Mouse (Mus musculus): Measurements from ENCODE around the gene Prrc2b. TPM values are rescaled to one million over a fixed set of nuclear protein-coding genes. Genes with fewer than 3 reads are reported as not detected.

Prrc2b gene
- polyA plus RNA-seq, 1 experiment from 2014 or later = 36.1 TPM

Other genes with a start within 250 kb of the Prrc2b start
- 11.6 and 12.4 TPM in 2 replicates for gene Aif1l, start 200.9 kb upstream of the Prrc2b start, polyA plus RNA-seq (2015; fragmentation: Nextera tagmentation; extraction: Ambion mirVana)
- gene Nup214, start 176.6 kb upstream of the Prrc2b start, polyA plus RNA-seq (2015; fragmentation: Nextera tagmentation; extraction: Ambion mirVana) = 80.8 and 85.4 TPM in 2 replicates
- 1.8 and 2.0 TPM in 2 replicates for gene Fam78a, start 66.2 kb upstream of the Prrc2b start, polyA plus RNA-seq (2015; fragmentation: Nextera tagmentation; extraction: Ambion mirVana)
- gene Plpp7, start 55.6 kb upstream of the Prrc2b start, polyA plus RNA-seq (2015; fragmentation: Nextera tagmentation; extraction: Ambion mirVana) = 4.3 and 4.5 TPM in 2 replicates
- gene Pomt1, start 85.5 kb downstream of the Prrc2b start, polyA plus RNA-seq (2015; fragmentation: Nextera tagmentation; extraction: Ambion mirVana) = 26.0 and 26.8 TPM in 2 replicates
- 64.7 and 69.0 TPM in 2 replicates for gene Uck1, start 109.1 kb downstream of the Prrc2b start, polyA plus RNA-seq (2015; fragmentation: Nextera tagmentation; extraction: Ambion mirVana)
- gene Golga2, start 136.3 kb downstream of the Prrc2b start, polyA plus RNA-seq (2015; fragmentation: Nextera tagmentation; extraction: Ambion mirVana) = 19.7 and 20.5 TPM in 2 replicates
- 387 and 409 TPM in 2 replicates for gene Swi5, start 137.0 kb downstream of the Prrc2b start, polyA plus RNA-seq (2015; fragmentation: Nextera tagmentation; extraction: Ambion mirVana)
- gene Ciz1, start 201.2 kb downstream of the Prrc2b start, polyA plus RNA-seq (2015; fragmentation: Nextera tagmentation; extraction: Ambion mirVana) = 38.9 and 39.8 TPM in 2 replicates
- gene Dnm1, start 202.3 kb downstream of the Prrc2b start, polyA plus RNA-seq (2015; fragmentation: Nextera tagmentation; extraction: Ambion mirVana) = 12.2 and 16.4 TPM in 2 replicates
- gene 1110008P14Rik, start 230.9 kb downstream of the Prrc2b start, polyA plus RNA-seq (2015; fragmentation: Nextera tagmentation; extraction: Ambion mirVana) = 38.6 and 42.5 TPM in 2 replicates
- gene Lcn2, start 237.2 kb downstream of the Prrc2b start, polyA plus RNA-seq (2015; fragmentation: Nextera tagmentation; extraction: Ambion mirVana) = 1.8 and 4.7 TPM in 2 replicates
- 43.5 and 48.2 TPM in 2 replicates for gene Ptges2, start 244.8 kb downstream of the Prrc2b start, polyA plus RNA-seq (2015; fragmentation: Nextera tagmentation; extraction: Ambion mirVana)

Measured in intestine, embryonic 15.5 days (tissue).